Comparison of ENCODE assay signal across 16 mouse cellular contexts in the genomic region with DNA sequence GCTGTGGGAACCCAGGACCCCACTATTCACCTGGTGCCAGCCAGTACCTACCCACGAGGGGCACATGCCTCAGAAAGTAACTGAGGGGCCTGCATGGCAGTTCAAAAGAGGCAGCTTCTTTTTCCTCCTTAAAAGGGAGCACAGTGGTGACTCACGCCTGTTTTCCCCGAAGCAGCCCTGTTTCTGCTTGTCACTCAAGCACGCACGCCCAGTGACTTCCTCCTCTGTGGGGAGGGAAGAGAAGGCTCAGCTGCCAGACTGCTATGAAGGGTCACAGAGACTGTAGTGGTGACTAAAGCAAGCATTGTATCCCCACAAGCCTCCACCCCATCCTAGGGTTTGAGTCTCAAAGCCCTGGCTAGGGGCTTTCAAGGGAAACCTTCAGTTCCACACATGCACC. TPM values are rescaled to one million over a fixed set of nuclear protein-coding genes. Genes with fewer than 3 reads are reported as not detected.
DNase-seq lines count a peak whose midpoint lies in the region; ATAC-seq and TF ChIP-seq lines count a peak whose summit lies in the region.
"Had no signal": no experiment of that assay in that cellular context is flagged by ENCODE, and none has a peak within 500 bp of the region (broad histone marks: within the 10 kb centered on the region; RNA-seq: fewer than 3 reads in every experiment).

No protein-coding gene starts in this region.

- no peak overlapping the region for H3K4me2 ChIP-seq in lung, postnatal 0 days (replicated peaks; ENCODE audit: low read depth, low read length)
- H3K4me2 ChIP-seq in stomach, postnatal 0 days (replicated peaks; ENCODE audit: low read depth): no peak overlapping the region
- H3K4me2 ChIP-seq in hindbrain, embryonic 16.5 days (ENCODE audit: low read length): no peak overlapping the region
- H3K4me2 ChIP-seq: embryonic facial prominence, embryonic 12.5 days; hindbrain, embryonic 14.5 days had no signal

- no peaks in the 10 kb centered on the region for H3K36me3 ChIP-seq in lung, postnatal 0 days (ENCODE audit: insufficient read depth, low read length)
- H3K36me3 ChIP-seq in stomach, postnatal 0 days (ENCODE audit: control insufficient read depth, insufficient read depth, low read length): no peaks in the 10 kb centered on the region; the same call in 1 of the 2 replicates
- H3K36me3 ChIP-seq in hindbrain, embryonic 16.5 days (ENCODE audit: control insufficient read depth, insufficient read depth, low read length): no peaks in the 10 kb centered on the region
- H3K36me3 ChIP-seq: embryonic facial prominence, embryonic 12.5 days had no signal

- no peak for TF ChIP-seq CTCF in lung, postnatal 0 days (IDR thresholded peaks at IDR 0.05)
- no peak for TF ChIP-seq CTCF in lung, adult 2 months (IDR thresholded peaks at IDR 0.05; ENCODE audit: insufficient read depth, low read length)
- TF ChIP-seq CTCF in stomach, postnatal 0 days (IDR thresholded peaks at IDR 0.05; ENCODE audit: low read depth): no peak

- H3K27me3 ChIP-seq in lung, postnatal 0 days (replicated peaks; ENCODE audit: insufficient read depth, low read length): no peaks in the 10 kb centered on the region
- H3K27me3 ChIP-seq in stomach, postnatal 0 days (ENCODE audit: control insufficient read depth, insufficient read depth, low read length): no peaks in the 10 kb centered on the region
- H3K27me3 ChIP-seq in hindbrain, embryonic 16.5 days (replicated peaks; ENCODE audit: control insufficient read depth, insufficient read depth, low read length): 0 out of 2 replicates have a peak, but pooled peaks cover 6% of the 10 kb centered on the region
- H3K27me3 ChIP-seq: embryonic facial prominence, embryonic 12.5 days had no signal

- no peaks in the 10 kb centered on the region for H3K4me1 ChIP-seq in lung, postnatal 0 days (ENCODE audit: insufficient read depth, low read depth, low read length)
- H3K4me1 ChIP-seq in lung, adult 2 months (ENCODE audit: control insufficient read depth, insufficient read depth, low read length): no peaks in the 10 kb centered on the region
- no peaks in the 10 kb centered on the region for H3K4me1 ChIP-seq in stomach, postnatal 0 days (replicated peaks; ENCODE audit: control insufficient read depth, insufficient read depth)
- peaks cover 12% of the 10 kb centered on the region for H3K4me1 ChIP-seq in hindbrain, embryonic 16.5 days (ENCODE audit: control insufficient read depth, insufficient read depth, low read depth, low read length)
- H3K4me1 ChIP-seq: embryonic facial prominence, embryonic 12.5 days had no signal

- no peak for TF ChIP-seq POLR2A in lung, adult 2 months (IDR thresholded peaks at IDR 0.05; ENCODE audit: borderline replicate concordance, extremely low read depth, low read depth, low read length)

- H3K9me3 ChIP-seq in lung, postnatal 0 days (ENCODE audit: low read length): no peaks in the 10 kb centered on the region
- no peaks in the 10 kb centered on the region for H3K9me3 ChIP-seq in stomach, postnatal 0 days (ENCODE audit: control insufficient read depth, low read length)
- H3K9me3 ChIP-seq in hindbrain, embryonic 16.5 days (ENCODE audit: control insufficient read depth, low read length): no peaks in the 10 kb centered on the region
- H3K9me3 ChIP-seq: embryonic facial prominence, embryonic 12.5 days; megakaryocyte, embryonic 14.5 days had no signal

- ATAC-seq in frontal cortex, adult (ENCODE audit: low TSS enrichment): peak; percentile 54
- ATAC-seq in lung, postnatal 0 days: peak; percentile 44; the same call in 1 of the 2 replicates
- ATAC-seq in stomach, postnatal 0 days (ENCODE audit: low FRiP score, low TSS enrichment): peak; percentile 71; the same call in 1 of the 2 replicates
- ATAC-seq in hindbrain, embryonic 16.5 days: no peak
- ATAC-seq: intestine, postnatal 0 days had no signal

- no peak for DNase-seq in frontal cortex, postnatal 10 days (ENCODE audit: low spot score in 2 of 2)
- peak; percentile 53 for DNase-seq in lung, postnatal 0 days (ENCODE audit: low spot score)
- no peak for DNase-seq in lung, adult 2 months
- peak; percentile 6 for DNase-seq in urinary bladder, postnatal 25 days (ENCODE audit: low spot score)
- no peak for DNase-seq in urinary bladder, postnatal 4 days (ENCODE audit: low spot score in 2 of 2)
- peak; percentile 24 for DNase-seq in stomach, postnatal 0 days (ENCODE audit: low spot score)
- DNase-seq: cerebellum, adult 2 months; gastrocnemius, postnatal 14 days; kidney, postnatal 25 days; thymus, postnatal 14 days had no signal

- H3K4me3 ChIP-seq in lung, postnatal 0 days (ENCODE audit: low read depth, low read length): no peak overlapping the region
- H3K4me3 ChIP-seq in lung, adult 2 months (replicated peaks; ENCODE audit: extremely low read depth, low read depth, low read length): no peak overlapping the region
- H3K4me3 ChIP-seq in stomach, postnatal 0 days (ENCODE audit: low read depth, low read length): no peak overlapping the region
- H3K4me3 ChIP-seq in hindbrain, embryonic 16.5 days (ENCODE audit: low read length): no peak overlapping the region
- H3K4me3 ChIP-seq: embryonic facial prominence, embryonic 12.5 days; megakaryocyte, embryonic 14.5 days had no signal

- no peak overlapping the region for H3K27ac ChIP-seq in lung, postnatal 0 days (ENCODE audit: low read length)
- no peak overlapping the region for H3K27ac ChIP-seq in stomach, postnatal 0 days (replicated peaks)
- no peak overlapping the region for H3K27ac ChIP-seq in hindbrain, embryonic 16.5 days (ENCODE audit: low read depth, low read length)
- H3K27ac ChIP-seq: embryonic facial prominence, embryonic 12.5 days; hindbrain, embryonic 14.5 days had no signal

- TF ChIP-seq EP300 in lung, postnatal 0 days (IDR thresholded peaks at IDR 0.05): no peak
- TF ChIP-seq EP300 in stomach, postnatal 0 days (optimal IDR thresholded peaks at IDR 0.05): no peak

- no peak overlapping the region for H3K9ac ChIP-seq in lung, postnatal 0 days (replicated peaks; ENCODE audit: low read depth)
- H3K9ac ChIP-seq in stomach, postnatal 0 days (ENCODE audit: low read length): no peak overlapping the region
- H3K9ac ChIP-seq in hindbrain, embryonic 16.5 days (ENCODE audit: low read depth, low read length): no peak overlapping the region
- H3K9ac ChIP-seq: embryonic facial prominence, embryonic 12.5 days; hindbrain, embryonic 14.5 days had no signal

- WGBS in lung, postnatal 0 days: 19% methylated on average over 4 of the region's 5 CpGs
- WGBS in lung, adult 2 months: 16% methylated on average over 5 of the region's 5 CpGs
- 20% methylated on average over 5 of the region's 5 CpGs for WGBS in stomach, postnatal 0 days
- WGBS in hindbrain, embryonic 16.5 days: 44% methylated on average over 5 of the region's 5 CpGs

RNA-seq across cellular contexts. Expression of a gene that starts 51.9 kb away (rescaled TPM):
- 1.3 TPM in 2 replicates for polyA plus RNA-seq in lung, postnatal 0 days (2015; fragmentation: Nextera tagmentation; extraction: Ambion mirVana)
- polyA plus RNA-seq in lung, adult 2 months (2012; rRNA removed): 4.4 and 6.8 TPM in 2 replicates
- polyA plus RNA-seq in stomach, postnatal 0 days (2015; fragmentation: Nextera tagmentation; extraction: Ambion mirVana): 0.99 and 1.2 TPM in 2 replicates
- 79.4 and 80.7 TPM in 2 replicates for polyA plus RNA-seq in hindbrain, embryonic 16.5 days (2015; fragmentation: Nextera tagmentation; extraction: Ambion mirVana)

Comparison
In these comparisons a context has a peak if more than half of its experiments do, and no peak if none do; other contexts are left out.
1. DNase-seq: peak in lung, postnatal 0 days (single experiment), urinary bladder, postnatal 25 days (single experiment) and stomach, postnatal 0 days (single experiment); none in frontal cortex, postnatal 10 days (0 of 2), lung, adult 2 months (single experiment) and urinary bladder, postnatal 4 days (0 of 2).
2. RNA of a gene that starts 51.9 kb away (polyA plus RNA-seq): 79.4 to 80.7 TPM in hindbrain, embryonic 16.5 days; 4.4 to 6.8 TPM in lung, adult 2 months, 1.3 TPM in lung, postnatal 0 days and 0.99 to 1.2 TPM in stomach, postnatal 0 days; every median in the first group is over 10 times any median in the second.